Mouse (Mus musculus): Measurements from ENCODE around the gene Ufl1.
"Not testable (repeated sequence)": the region's sequence is repeated elsewhere in the genome, so short reads cannot be mapped to it uniquely, and the experiment has no call there.

Gene Ufl1

GRCm38 (mm10) chr4:25281671-25282038, at the start of gene Ufl1:
Ufl1 (minus strand) TSS chr4:25281821.
- DNase-seq (ENCODE audit: low spot score in 2 of 2): peak; percentile 97 to 100

DNA sequence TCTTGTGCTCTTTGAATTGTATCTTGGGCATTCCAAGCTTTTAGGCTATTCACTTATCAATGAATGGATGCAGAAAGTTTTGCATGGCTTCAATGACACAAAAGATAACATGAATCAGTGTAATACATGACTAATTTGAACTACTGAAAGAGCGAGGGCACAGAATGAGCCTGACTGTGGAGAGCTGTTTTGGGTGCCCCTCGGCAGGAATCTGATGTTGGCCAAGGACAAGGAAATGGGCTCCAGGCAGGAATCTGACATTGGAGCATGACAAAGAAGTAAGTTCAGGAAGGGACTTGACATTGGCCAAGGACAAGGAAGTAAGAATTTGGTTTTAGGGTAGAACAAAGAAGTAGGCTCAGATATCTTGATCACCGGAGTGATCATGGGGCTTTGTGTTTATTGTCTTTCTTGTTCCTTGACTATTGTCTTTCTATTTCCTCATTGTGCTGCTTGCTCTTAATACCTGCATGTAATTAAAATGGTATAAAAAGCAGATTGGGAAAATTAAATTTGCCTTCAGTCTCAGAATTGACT, 44.1 kb upstream of the Ufl1 start:
- DNase-seq (ENCODE audit: low spot score in 2 of 2): no peak

DNA sequence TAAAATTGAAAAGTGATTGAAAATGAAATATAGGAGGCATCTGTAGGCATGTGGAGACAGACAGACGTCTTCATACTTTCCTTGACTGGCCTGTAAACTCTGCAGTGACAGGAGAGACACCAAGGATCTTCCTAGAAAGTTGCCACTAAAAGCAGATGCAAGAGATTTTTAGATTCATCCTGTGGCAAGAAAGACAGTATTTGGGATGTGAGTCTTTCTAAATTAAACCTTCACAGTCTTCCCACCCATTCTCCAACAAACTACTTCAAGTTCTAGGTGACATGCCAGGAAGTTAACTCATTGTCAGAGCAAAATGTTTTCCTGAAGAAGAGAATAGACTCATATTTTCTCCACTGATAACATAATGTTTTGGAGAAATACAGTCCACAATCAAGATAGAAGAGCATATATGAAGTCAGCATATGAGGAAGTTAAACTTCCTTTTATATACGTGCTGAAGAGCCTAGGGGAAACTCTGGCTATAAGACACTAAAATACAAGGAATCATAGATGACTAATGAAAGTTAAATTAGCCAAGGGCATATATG, 41.1 kb upstream of the Ufl1 start:
- DNase-seq (ENCODE audit: low spot score in 2 of 2): no peak

- DNase-seq (ENCODE audit: low spot score in 2 of 2): no peak
Observed at GRCm38 (mm10) chr4:25313767-25314166, 32.1 kb upstream of the Ufl1 start.

GRCm38 (mm10) chr4:25285002-25285401, 3.4 kb upstream of the Ufl1 start:
- not testable (repeated sequence) for DNase-seq (ENCODE audit: low spot score in 2 of 2)

DNA sequence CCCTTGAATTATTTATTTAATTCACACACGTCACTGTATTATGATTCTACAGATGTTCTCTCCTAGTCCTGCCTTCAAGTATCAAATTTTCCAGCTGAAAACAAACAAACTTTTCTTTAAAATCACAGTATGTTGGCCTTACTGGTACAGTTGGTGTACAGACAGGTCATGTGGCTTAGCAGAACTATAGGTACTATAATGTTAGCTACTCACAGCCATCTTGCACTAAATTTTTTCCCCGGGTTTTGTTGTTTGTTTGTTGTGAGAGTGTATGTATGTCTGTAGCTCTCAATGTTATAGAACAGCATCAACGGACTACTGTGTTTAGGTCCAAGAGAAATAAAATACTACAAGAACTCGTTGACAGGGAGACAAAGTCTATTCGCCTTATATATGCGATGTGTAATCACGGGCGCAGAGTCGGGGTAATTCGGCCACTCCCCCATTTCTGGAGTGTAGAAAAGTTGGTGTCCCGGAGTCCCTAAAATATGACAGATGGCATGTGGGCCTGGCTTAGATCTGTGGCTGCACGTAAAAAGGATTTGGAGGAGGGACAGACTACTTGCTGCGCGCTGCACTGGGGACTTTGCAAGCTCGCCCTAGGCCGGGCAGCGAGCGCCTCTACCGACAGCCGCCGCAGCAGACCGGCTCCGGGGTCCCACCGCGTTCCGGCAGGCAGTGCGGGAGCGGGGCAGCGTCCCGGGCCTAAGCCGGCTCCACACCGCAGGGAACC, 517 bp downstream of the Ufl1 start:
- no peak for DNase-seq (ENCODE audit: low spot score in 2 of 2)

- DNase-seq (ENCODE audit: low spot score in 2 of 2): no peak
Observed at GRCm38 (mm10) chr4:25272861-25273627, 8.6 kb downstream of the Ufl1 start.

GRCm38 (mm10) chr4:25271926-25272325, 9.7 kb downstream of the Ufl1 start:
- DNase-seq (ENCODE audit: low spot score in 2 of 2): no peak

- no peak for DNase-seq (ENCODE audit: low spot score in 2 of 2)
Observed at GRCm38 (mm10) chr4:25267144-25267543, 14.5 kb downstream of the Ufl1 start.

GRCm38 (mm10) chr4:25257822-25258398, 23.7 kb downstream of the Ufl1 start:
- no peak for DNase-seq (ENCODE audit: low spot score in 2 of 2)

DNA sequence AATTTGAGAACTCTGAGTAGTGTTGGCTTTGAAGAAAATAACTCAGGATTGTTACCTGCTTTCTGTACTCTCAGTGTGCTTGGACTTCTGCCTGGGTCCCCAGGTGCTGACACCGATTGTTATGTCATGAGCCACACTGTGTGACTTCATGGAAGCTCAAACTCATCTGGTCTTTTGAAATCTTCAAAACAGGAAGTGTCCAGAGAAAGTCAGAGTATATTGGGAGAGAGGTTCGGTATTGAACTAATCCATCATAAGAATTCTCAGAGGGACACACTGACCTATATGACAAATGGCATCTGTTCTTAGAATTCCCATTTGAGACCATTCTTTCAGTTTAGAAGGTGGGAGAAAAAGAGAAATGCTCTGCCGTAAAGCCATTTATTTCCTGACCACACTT, 38.8 kb downstream of the Ufl1 start, which contains the start of gene Fhl5:
Gene Fhl5, minus strand, starts transcription at position 101 of the 400 bp plus-strand sequence.
- DNase-seq (ENCODE audit: low spot score in 2 of 2): no peak

GRCm38 (mm10) chr4:25235663-25236062, 46.0 kb downstream of the Ufl1 start:
- not testable (repeated sequence) for DNase-seq (ENCODE audit: low spot score in 2 of 2)

GRCm38 (mm10) chr4:25233767-25234166, 47.9 kb downstream of the Ufl1 start:
- DNase-seq (ENCODE audit: low spot score in 2 of 2): not testable (repeated sequence)

- no peak for DNase-seq (ENCODE audit: low spot score in 2 of 2)
Observed at GRCm38 (mm10) chr4:25232546-25232945, 49.1 kb downstream of the Ufl1 start.

DNA sequence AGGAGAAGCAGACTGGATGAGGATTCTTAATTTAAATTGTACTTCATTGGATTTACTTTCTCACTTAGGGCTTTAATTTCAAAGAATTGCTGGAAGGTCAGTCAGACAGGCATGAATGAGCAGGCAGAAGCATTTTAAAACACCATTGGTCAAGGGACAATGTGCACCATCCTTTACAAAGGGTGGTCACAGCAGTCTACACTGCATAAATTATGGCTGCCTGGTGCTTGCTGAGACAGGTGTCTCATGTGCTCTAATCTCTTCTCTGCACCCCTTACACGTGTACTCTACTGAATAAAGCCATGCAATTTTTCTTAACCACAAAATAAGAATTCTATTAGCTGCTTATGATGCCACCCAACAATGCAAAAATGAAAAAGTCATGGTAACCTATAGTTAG, 54.1 kb downstream of the Ufl1 start:
- DNase-seq (ENCODE audit: low spot score in 2 of 2): no peak

GRCm38 (mm10) chr4:25221927-25222326, 59.7 kb downstream of the Ufl1 start:
- DNase-seq (ENCODE audit: low spot score in 2 of 2): no peak

DNA sequence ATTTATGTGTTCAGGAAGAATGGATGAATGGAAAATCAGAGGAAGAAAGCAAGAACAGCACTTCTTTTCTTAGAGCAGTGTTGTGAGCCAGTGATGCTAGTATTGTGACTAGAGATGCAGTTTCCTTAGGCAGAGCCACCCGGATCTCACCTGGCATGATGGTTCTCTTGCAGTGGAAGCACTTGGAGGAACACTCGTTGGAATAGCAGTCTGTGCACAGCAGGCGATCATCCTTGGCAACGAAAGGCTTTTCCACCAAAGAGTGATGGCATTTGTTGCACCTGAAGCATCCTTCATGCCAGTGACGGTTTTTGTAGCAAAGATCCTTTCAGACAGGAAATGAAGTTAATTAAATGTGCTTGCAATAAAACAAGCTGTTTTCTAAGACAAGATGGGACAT, 68.2 kb downstream of the Ufl1 start:
- no peak for DNase-seq (ENCODE audit: low spot score in 2 of 2)

- DNase-seq (ENCODE audit: low spot score in 2 of 2): no peak
Observed at GRCm38 (mm10) chr4:25206166-25206565, 75.5 kb downstream of the Ufl1 start.

Data from urinary bladder, adult 18-20 months (tissue).